Mouse (Mus musculus) kidney, adult 2 months (tissue): ENCODE data around the gene Bnip2. TPM values are rescaled to one million over a fixed set of nuclear protein-coding genes. Genes with fewer than 3 reads are reported as not detected.

Source experiments
- DNase-seq: peaks from one replicate; pipeline ENCODE4 v3.0.0; 2021
- H3K27ac ChIP-seq: fragments of 200-500 bp; 2 replicates; pipeline ENCODE4 v1.5.1; 2012; ENCODE audit warnings: low read depth, low read length, control low read depth, inconsistent platforms; ENCODE audit not compliant: insufficient read depth
- H3K27me3 ChIP-seq: fragments of 200-500 bp; replicated peaks from 2 replicates; pipeline ENCODE4 v1.6.1; 2012; ENCODE audit warnings: mild to moderate bottlenecking, moderate library complexity, low read length, inconsistent platforms; ENCODE audit not compliant: control insufficient read depth, insufficient read depth
- H3K36me3 ChIP-seq: fragments of 200-500 bp; 2 replicates; pipeline ENCODE4 v1.6.1; 2012; ENCODE audit warnings: mild to moderate bottlenecking, moderate library complexity, low read length, inconsistent platforms; ENCODE audit not compliant: control insufficient read depth, insufficient read depth
- H3K4me1 ChIP-seq: fragments of 200-500 bp; 2 replicates; pipeline ENCODE4 v1.6.1; 2011; ENCODE audit warnings: low read length; ENCODE audit not compliant: control insufficient read depth, insufficient read depth
- H3K4me3 ChIP-seq: fragments of 200-500 bp; 2 replicates; pipeline ENCODE4 v1.5.1; 2011; ENCODE audit warnings: mild to moderate bottlenecking, low read depth, low read length, control low read depth; ENCODE audit not compliant: insufficient read depth
- CTCF ChIP-seq: fragments of 200-500 bp; conservative IDR thresholded peaks from 2 replicates; pipeline ENCODE4 v1.5.1; 2011; ENCODE audit warnings: low read depth, mild to moderate bottlenecking, control low read depth, low read length, moderate library complexity, mixed read lengths; ENCODE audit not compliant: insufficient read depth, insufficient read length
- POLR2A ChIP-seq: fragments of 200-500 bp; IDR thresholded peaks from one replicate; pipeline ENCODE4 v1.6.1; 2011; ENCODE audit warnings: low read depth, low read length, control low read depth
- WGBS: fragments of 180-500 bp; shearing (Covaris S2); methylation state at CpG from one replicate; pipeline ENCODE4 v1.1.7; 2018; 5-methylcytosine and 5-hydroxymethylcytosine counted together
- polyA plus RNA-seq: library from polyadenylated mRNA; depleted of rRNA; stranded (reverse); fragments of >200 nt; gene quantifications from 2 replicates; pipeline ENCODE4 v1.2.3, GENCODE M21; 2012; rRNA removed

Gene Bnip2
- polyA plus RNA-seq, 1 experiment = 19.0 TPM

DNA sequence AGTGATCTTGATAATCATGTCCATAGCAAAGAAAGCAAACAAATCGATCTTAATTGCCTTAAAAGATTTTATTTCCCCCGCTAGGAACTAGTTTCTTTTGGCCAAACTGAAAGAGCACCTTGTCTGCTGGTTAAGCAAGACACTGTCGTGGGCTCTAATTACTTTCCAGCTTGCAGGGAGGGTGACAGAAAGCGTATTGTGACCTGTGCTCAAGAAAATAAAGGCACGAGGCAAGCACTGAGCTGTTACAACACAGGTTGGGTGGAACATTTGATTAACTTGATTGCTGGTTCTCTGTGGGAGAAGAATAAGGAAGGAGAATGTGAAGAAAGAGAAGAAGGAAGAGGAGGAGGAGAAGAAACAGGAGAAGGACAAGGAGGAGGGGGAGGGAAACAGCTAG lies 59.0 kb downstream of the Bnip2 start:
- H3K27me3 ChIP-seq = no peaks in the 10 kb centered on the region
- H3K4me1 ChIP-seq = no peaks in the 10 kb centered on the region
- H3K36me3 ChIP-seq = no peaks in the 10 kb centered on the region
- H3K27ac ChIP-seq = no peak overlapping the region
- no peak overlapping the region for H3K4me3 ChIP-seq
- no peak for TF ChIP-seq POLR2A
- no peak for TF ChIP-seq CTCF
- DNase-seq = no peak
- 65% methylated on average over 5 of the region's 5 CpGs for WGBS

DNA sequence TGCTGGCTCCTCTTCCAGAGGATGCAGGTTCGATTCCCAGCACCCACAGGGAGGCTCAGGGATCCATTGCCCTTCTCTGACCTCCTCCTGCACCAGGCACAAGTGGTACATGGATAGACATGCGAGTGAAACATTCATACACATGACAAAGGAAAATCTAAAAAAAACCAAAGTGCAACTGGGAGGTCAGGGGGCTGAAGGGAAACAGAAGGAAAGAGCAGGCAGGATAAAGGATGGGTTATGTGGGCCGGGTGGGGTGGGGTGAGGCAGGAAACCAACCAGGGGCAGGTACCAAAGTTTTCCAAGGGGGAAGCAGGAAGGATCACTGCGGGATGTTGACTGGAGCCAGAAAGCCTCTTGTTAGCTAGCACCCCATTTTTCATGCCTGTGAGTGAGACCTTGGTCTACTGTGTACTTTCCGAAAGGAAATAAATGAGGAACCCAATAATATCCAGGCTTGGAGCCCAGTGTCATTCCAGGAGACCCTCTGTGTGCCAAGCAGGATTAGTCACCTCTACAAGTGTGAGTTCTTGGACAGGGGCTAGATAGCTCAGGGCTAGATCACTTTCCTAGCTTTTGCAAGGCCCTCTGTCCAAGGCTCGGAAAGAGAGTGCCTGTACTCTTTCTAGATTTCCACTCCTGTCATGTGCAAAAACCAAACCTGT lies 59.6 kb downstream of the Bnip2 start:
- H3K36me3 ChIP-seq = no peaks in the 10 kb centered on the region
- peak; percentile 44 for DNase-seq
- no peaks in the 10 kb centered on the region for H3K27me3 ChIP-seq
- no peak for TF ChIP-seq CTCF
- TF ChIP-seq POLR2A = no peak
- 68% methylated on average over 6 of the region's 6 CpGs for WGBS
- H3K4me3 ChIP-seq = no peak overlapping the region
- no peak overlapping the region for H3K27ac ChIP-seq
- no peaks in the 10 kb centered on the region for H3K4me1 ChIP-seq

DNA sequence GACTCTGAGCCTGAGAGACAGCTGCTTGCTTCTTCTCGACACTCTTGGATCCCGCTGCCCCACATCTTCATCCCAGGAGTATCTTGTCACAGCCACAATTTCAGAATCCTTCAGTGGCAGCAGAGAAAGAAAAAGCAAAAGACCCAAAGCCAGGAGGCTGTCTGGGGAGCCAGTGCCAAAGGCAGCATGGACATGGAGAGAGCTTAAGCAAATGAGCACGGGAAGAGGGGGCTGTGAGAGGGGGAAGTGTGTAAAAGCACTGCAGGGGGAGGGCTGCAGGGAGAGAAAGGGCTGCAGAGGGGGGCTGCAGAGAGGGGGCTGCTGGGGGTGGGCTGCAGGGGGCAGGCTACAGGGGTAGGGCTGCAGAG lies 60.1 kb downstream of the Bnip2 start:
- H3K4me1 ChIP-seq = no peaks in the 10 kb centered on the region
- H3K27me3 ChIP-seq = no peaks in the 10 kb centered on the region
- no peak overlapping the region for H3K4me3 ChIP-seq
- no peaks in the 10 kb centered on the region for H3K36me3 ChIP-seq
- no peak for TF ChIP-seq CTCF
- no peak for TF ChIP-seq POLR2A
- DNase-seq = no peak
- H3K27ac ChIP-seq = no peak overlapping the region
- WGBS = 55% methylated on average over 3 of the region's 3 CpGs

DNA sequence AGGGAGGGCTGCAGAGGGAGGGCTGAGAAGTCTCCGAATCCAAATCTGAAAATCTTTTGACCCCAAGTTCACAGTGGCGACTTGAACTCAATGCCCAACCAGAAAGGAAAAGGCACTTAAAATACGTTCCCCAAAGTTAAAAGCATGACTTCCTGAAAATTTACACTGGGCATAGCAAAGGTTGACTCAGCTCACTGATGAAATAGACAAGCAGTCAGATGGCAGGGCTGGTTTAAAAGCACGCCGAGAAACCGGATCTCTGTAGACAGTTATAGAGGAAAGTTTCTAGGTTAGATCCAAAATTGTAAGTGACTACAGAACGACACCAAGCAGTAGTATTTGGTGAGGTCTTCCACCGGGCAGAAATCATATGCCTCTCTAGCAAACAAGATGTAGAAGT lies 60.6 kb downstream of the Bnip2 start:
- Histone ChIP-seq H3K27ac (no peak overlapping the region), H3K4me1 (no peaks in the 10 kb centered on the region), H3K27me3 (no peaks in the 10 kb centered on the region), H3K36me3 (no peaks in the 10 kb centered on the region), H3K4me3 (no peak overlapping the region)
- TF ChIP-seq CTCF (no peak), POLR2A (no peak)
- WGBS = 21% methylated on average over 8 of the region's 8 CpGs
- DNase-seq = peak; percentile 5

DNA sequence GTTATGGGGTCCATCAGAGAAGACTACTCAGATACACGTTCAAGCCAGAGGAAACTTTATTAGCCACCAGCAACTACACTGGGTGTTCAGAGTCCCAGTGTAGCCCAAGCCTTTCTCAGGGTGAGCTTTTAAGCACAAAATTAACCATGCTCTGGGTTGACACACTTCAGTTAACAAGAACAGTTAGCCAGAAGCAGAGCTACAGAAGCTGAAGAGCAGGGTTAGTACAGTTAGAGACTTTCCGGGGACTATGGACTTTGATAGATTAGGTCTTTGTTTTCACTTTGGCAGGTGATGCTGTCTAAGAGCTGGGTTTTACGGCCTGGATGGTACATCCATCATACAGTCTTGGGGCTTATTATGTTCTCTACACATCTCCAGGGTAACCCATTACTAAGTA lies 63.5 kb downstream of the Bnip2 start:
- 37% methylated on average over 3 of the region's 3 CpGs for WGBS
- Histone ChIP-seq H3K4me3 (no peak overlapping the region), H3K27ac (no peak overlapping the region), H3K36me3 (no peaks in the 10 kb centered on the region), H3K27me3 (no peaks in the 10 kb centered on the region), H3K4me1 (no peaks in the 10 kb centered on the region)
- no peak for TF ChIP-seq CTCF
- no peak for TF ChIP-seq POLR2A
- peak; percentile 65 for DNase-seq

DNA sequence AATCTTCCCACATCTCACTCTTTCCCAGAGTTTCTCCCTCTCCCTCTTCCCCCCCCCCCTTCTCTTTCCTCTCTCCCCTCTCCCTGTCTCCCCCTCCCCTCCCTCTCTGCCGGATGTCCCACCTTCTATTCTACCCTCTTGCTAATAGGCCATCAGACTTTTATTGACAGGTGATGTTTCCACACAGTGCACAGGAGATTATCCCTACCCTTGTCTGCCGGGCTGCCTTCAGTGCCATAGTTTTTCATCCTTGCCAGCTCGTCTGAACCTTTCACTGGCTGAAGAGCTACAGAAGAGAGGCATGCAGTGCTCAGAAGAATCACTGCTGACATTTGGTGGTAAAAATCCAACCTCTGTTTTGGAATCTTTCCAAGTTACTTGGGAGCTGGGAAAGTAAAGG lies 64.1 kb downstream of the Bnip2 start:
- no peak for TF ChIP-seq CTCF
- no peak for TF ChIP-seq POLR2A
- no peak overlapping the region for H3K4me3 ChIP-seq
- 32% methylated on average over 3 of the region's 3 CpGs for WGBS
- H3K27me3 ChIP-seq = no peaks in the 10 kb centered on the region
- H3K27ac ChIP-seq = no peak overlapping the region
- H3K4me1 ChIP-seq = no peaks in the 10 kb centered on the region
- no peak for DNase-seq
- H3K36me3 ChIP-seq = no peaks in the 10 kb centered on the region

Other genes starting within 250 kb of the Bnip2 start
- gene Foxb1, start 228.5 kb upstream of the Bnip2 start, polyA plus RNA-seq = not detected in 2 replicates
- 18.4 and 19.6 TPM in 2 replicates for gene Gtf2a2, start 23.1 kb downstream of the Bnip2 start, polyA plus RNA-seq
- gene Gcnt3, start 48.6 kb downstream of the Bnip2 start, polyA plus RNA-seq = 0.30 and 0.31 TPM in 2 replicates
- gene Fam81a, start 153.1 kb downstream of the Bnip2 start, polyA plus RNA-seq = 11.1 and 12.4 TPM in 2 replicates
- gene Myo1e, start 217.9 kb downstream of the Bnip2 start, polyA plus RNA-seq = 13.1 and 14.5 TPM in 2 replicates